Mouse (Mus musculus): ENCODE measurements at regions not wholly inside any gene's neighbourhood (a gene's known extent, or its start where the extent isn't known, plus 50 kb on each side); places are given as distances from the start of the nearest gene placed in this dataset.

DNA sequence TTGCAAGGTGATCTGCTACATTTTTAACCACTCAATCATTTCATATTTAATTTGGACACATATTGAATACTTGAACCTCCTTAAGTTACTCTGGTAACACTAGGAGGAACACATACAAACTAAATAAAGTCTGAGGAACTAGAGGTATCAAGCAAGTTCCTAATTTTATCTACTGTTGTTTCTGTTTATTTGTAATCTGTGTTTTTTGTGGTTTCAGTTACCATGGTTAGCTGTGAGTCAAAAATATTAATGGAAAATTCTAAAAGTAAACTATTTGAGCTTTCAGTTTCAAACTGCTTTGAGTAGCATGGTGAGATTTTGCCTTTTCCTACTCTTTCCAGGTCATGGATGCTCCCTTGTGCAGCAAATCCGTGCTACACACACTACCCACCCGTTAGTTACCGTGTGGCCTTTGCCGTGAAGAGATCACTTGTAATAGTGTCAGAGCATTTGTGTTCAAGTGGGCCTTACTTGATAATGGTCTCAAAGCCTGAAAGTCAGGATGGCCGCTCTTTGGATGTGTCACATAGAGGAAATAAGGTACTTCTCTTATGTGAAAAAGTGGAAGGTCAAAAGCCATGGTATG lies 177.0 kb upstream of the Stt3b start:
- no peak for TF ChIP-seq POLR2A (IDR thresholded peaks at IDR 0.05; ENCODE audit: low read depth, low read length)
- TF ChIP-seq CTCF (conservative IDR thresholded peaks at IDR 0.05; ENCODE audit: insufficient read depth, insufficient read length, low read depth, low read length): no peak
